Mouse (Mus musculus): ENCODE data around the gene Cntnap5b.

GRCm38 (mm10) chr1:100509866-100510265 is 737.3 kb downstream of the Cntnap5b start:
- TF ChIP-seq POLR2A (IDR thresholded peaks at IDR 0.05; ENCODE audit: borderline replicate concordance, control insufficient read depth, low read depth, low read length) (no peak), CTCF (IDR thresholded peaks at IDR 0.05; ENCODE audit: control insufficient read depth, insufficient read depth, low read length) (no peak)
